Mouse (Mus musculus) stomach, postnatal 0 days (tissue): ENCODE results near the gene Twist2. TPM values are rescaled to one million over a fixed set of nuclear protein-coding genes. Genes with fewer than 3 reads are reported as not detected.
A peak's percentile ranks its signal among the peaks of the same experiment; 100 is the strongest.

ENCODE experiments used
- ATAC-seq: fragments of 200-750 bp; cut with Nextera tagmentation; 2 replicates; pipeline ENCODE4 v1.8.0; 2017; ENCODE audit not compliant: low FRiP score, low TSS enrichment
- DNase-seq: peaks from one replicate; pipeline ENCODE4 v3.0.0-alpha.2; 2016; ENCODE audit warnings: low spot score
- H3K27ac ChIP-seq: fragments of 300-500 bp; sonication (generic); replicated peaks from 2 replicates; pipeline ENCODE4 v1.5.1; 2014; ENCODE audit warnings: mild to moderate bottlenecking, control low read depth
- H3K27me3 ChIP-seq: fragments of 300-500 bp; sonication (generic); 2 replicates; pipeline ENCODE4 v1.6.1; 2014; ENCODE audit warnings: low read length; ENCODE audit not compliant: control insufficient read depth, insufficient read depth
- H3K36me3 ChIP-seq: fragments of 300-500 bp; sonication (generic); 2 replicates; pipeline ENCODE4 v1.6.1; 2014; ENCODE audit warnings: low read length, mixed read lengths; ENCODE audit not compliant: control insufficient read depth, insufficient read depth
- H3K4me1 ChIP-seq: fragments of 300-500 bp; sonication (generic); replicated peaks from 2 replicates; pipeline ENCODE4 v1.6.1; 2014; ENCODE audit warnings: antibody characterized with exemption; ENCODE audit not compliant: control insufficient read depth, insufficient read depth
- H3K4me2 ChIP-seq: fragments of 300-500 bp; sonication (generic); replicated peaks from 2 replicates; pipeline ENCODE4 v1.6.1; 2014; ENCODE audit warnings: low read depth, mild to moderate bottlenecking, control low read depth, moderate library complexity
- H3K4me3 ChIP-seq: fragments of 300-500 bp; sonication (generic); 2 replicates; pipeline ENCODE4 v1.5.1; 2014; ENCODE audit warnings: low read depth, low read length, control low read depth
- H3K9ac ChIP-seq: fragments of 300-500 bp; sonication (generic); 2 replicates; pipeline ENCODE4 v1.6.1; 2014; ENCODE audit warnings: mild to moderate bottlenecking, low read length, control low read depth, mixed read lengths
- H3K9me3 ChIP-seq: fragments of 300-500 bp; sonication (generic); 2 replicates; pipeline ENCODE4 v1.6.1; 2016; ENCODE audit warnings: low read length; ENCODE audit not compliant: control insufficient read depth
- CTCF ChIP-seq: IDR thresholded peaks from 2 replicates; pipeline ENCODE4 v1.5.1; 2016; ENCODE audit warnings: antibody characterized with exemption, low read depth, mild to moderate bottlenecking, moderate library complexity
- EP300 ChIP-seq: optimal IDR thresholded peaks from 2 replicates; pipeline ENCODE3; 2016; ENCODE audit warnings: antibody characterized with exemption
- WGBS: fragments of 180-500 bp; shearing (Covaris S2); extraction: QIAGEN DNeasy Blood & Tissue Kit; methylation state at CpG from one replicate; pipeline ENCODE4 v1.1.7; 2014; 5-methylcytosine and 5-hydroxymethylcytosine counted together
- polyA plus RNA-seq: library from polyadenylated mRNA; unstranded; fragments of >200 nt; fragmentation: Nextera tagmentation; extraction: Ambion mirVana; gene quantifications from 2 replicates; pipeline ENCODE4 v1.2.1, GENCODE M21; 2015

Gene Twist2
- polyA plus RNA-seq, 1 experiment from 2014 or later: 3.7 TPM

GRCm38 (mm10) chr1:91801844-91802366 lies 644 bp downstream of the Twist2 start:
- Histone ChIP-seq H3K4me1 (no peaks in the 10 kb centered on the region), H3K27ac (0 out of 2 replicates have a peak overlapping the region, but pooled peaks have one; percentile 35), H3K27me3 (peaks cover 8% of the 10 kb centered on the region; the same call in 1 of the 2 replicates), H3K9ac (peak overlapping the region; percentile 57), H3K4me2 (peak overlapping the region; percentile 71), H3K36me3 (no peaks in the 10 kb centered on the region), H3K4me3 (peak overlapping the region; percentile 47), H3K9me3 (no peaks in the 10 kb centered on the region)
- WGBS: 2% methylated on average over 45 of the region's 45 CpGs
- no peak for DNase-seq
- 0 out of 2 replicates have a peak, but pooled peaks have one; percentile 54 for ATAC-seq
- TF ChIP-seq CTCF (no peak), EP300 (no peak)

- no peak for TF ChIP-seq CTCF
- ATAC-seq (no peak), DNase-seq (no peak)
- no peaks in the 10 kb centered on the region for H3K36me3 ChIP-seq
- H3K4me1 ChIP-seq: no peaks in the 10 kb centered on the region
- 11% methylated on average over 30 of the region's 30 CpGs for WGBS
- H3K27me3 ChIP-seq: peaks cover 8% of the 10 kb centered on the region; the same call in 1 of the 2 replicates
- peak overlapping the region; percentile 47 for H3K4me3 ChIP-seq
- peak overlapping the region; percentile 71 for H3K4me2 ChIP-seq
- peak overlapping the region; percentile 57; the same call in 1 of the 2 replicates for H3K9ac ChIP-seq
- H3K9me3 ChIP-seq: no peaks in the 10 kb centered on the region
- no peak overlapping the region for H3K27ac ChIP-seq
Measured at GRCm38 (mm10) chr1:91802406-91803121, 1.3 kb downstream of the Twist2 start.

GRCm38 (mm10) chr1:91803416-91803815 lies 2.2 kb downstream of the Twist2 start:
- no peak for DNase-seq
- H3K9ac ChIP-seq: no peak overlapping the region
- ATAC-seq: no peak
- no peaks in the 10 kb centered on the region for H3K4me1 ChIP-seq
- no peaks in the 10 kb centered on the region for H3K36me3 ChIP-seq
- no peaks in the 10 kb centered on the region for H3K9me3 ChIP-seq
- H3K4me2 ChIP-seq: no peak overlapping the region
- no peak overlapping the region for H3K27ac ChIP-seq
- TF ChIP-seq CTCF: no peak
- 43% methylated on average over 6 of the region's 6 CpGs for WGBS
- H3K4me3 ChIP-seq: no peak overlapping the region
- peaks cover 8% of the 10 kb centered on the region; the same call in 1 of the 2 replicates for H3K27me3 ChIP-seq

DNA sequence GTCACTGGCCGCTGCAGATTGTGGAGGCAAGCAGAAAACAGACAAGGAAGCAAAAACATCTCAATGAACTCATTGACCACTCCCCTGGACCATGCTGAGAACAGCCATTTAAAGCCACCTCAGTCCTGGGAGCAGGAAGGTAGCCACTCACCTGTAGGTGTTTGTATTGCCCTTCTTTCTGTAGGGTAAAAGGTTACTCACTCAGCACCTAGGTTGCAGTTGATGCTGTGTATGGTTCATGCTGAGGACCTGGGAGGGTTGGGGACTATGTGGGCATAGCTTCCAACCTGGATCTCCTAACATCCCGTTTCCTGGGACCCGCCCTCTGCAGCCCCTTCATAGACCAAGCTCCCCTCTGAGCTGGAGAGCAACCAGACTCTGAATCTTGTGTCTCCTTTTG lies 14.8 kb downstream of the Twist2 start:
- no peak for DNase-seq
- ATAC-seq: peak; percentile 51
- Histone ChIP-seq H3K4me1 (no peaks in the 10 kb centered on the region), H3K4me2 (no peak overlapping the region), H3K27ac (no peak overlapping the region), H3K27me3 (no peaks in the 10 kb centered on the region), H3K36me3 (no peaks in the 10 kb centered on the region), H3K9me3 (no peaks in the 10 kb centered on the region), H3K9ac (no peak overlapping the region), H3K4me3 (no peak overlapping the region)
- 71% methylated on average over 3 of the region's 3 CpGs for WGBS
- TF ChIP-seq CTCF (no peak), EP300 (no peak)

- H3K36me3 ChIP-seq: no peaks in the 10 kb centered on the region
- no peak overlapping the region for H3K9ac ChIP-seq
- no peak for TF ChIP-seq CTCF
- TF ChIP-seq EP300: no peak
- DNase-seq (peak; percentile 73), ATAC-seq (peak; percentile 94)
- no peak overlapping the region; the same call in 1 of the 2 replicates for H3K4me2 ChIP-seq
- H3K27me3 ChIP-seq: no peaks in the 10 kb centered on the region
- 19% methylated on average over 6 of the region's 6 CpGs for whole genome bisulfite sequencing
- H3K4me3 ChIP-seq: no peak overlapping the region
- no peaks in the 10 kb centered on the region for H3K4me1 ChIP-seq
- H3K27ac ChIP-seq: no peak overlapping the region
- H3K9me3 ChIP-seq: no peaks in the 10 kb centered on the region
Measured at GRCm38 (mm10) chr1:91816571-91816970, 15.3 kb downstream of the Twist2 start.

DNA sequence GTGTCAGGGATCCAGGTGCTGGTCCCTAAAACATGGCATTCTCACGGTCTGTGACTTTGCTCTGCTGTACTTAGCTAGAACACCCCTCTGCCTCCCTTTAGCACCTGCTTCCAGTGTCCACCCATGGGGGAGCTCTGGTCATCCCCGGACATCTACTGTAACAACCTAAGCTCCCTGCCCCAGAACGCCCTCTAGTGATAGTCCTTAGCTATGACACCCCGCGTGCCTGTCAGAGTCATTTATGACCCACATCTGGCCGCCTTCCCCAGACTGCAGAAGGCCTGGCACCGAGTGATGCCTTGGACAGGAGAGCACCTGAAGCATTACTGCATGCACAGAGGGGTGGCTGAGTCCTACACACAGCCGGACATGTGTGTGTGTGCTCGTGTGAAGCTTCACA lies 18.0 kb downstream of the Twist2 start:
- Histone ChIP-seq H3K4me3 (no peak overlapping the region), H3K9ac (no peak overlapping the region), H3K27me3 (no peaks in the 10 kb centered on the region), H3K27ac (no peak overlapping the region), H3K4me2 (no peak overlapping the region), H3K9me3 (no peaks in the 10 kb centered on the region), H3K4me1 (no peaks in the 10 kb centered on the region), H3K36me3 (no peaks in the 10 kb centered on the region)
- peak; percentile 37 for DNase-seq
- ATAC-seq: no peak
- 62% methylated on average over 9 of the region's 9 CpGs for WGBS
- TF ChIP-seq EP300 (no peak), CTCF (peak; percentile 67)
